Mouse (Mus musculus) heart, adult 2 months (tissue): ENCODE data around the gene Neurl1a.

Experiments used
- CTCF ChIP-seq: fragments of 200-600 bp; IDR thresholded peaks from 2 replicates; pipeline ENCODE4 v1.8.1; 2022; ENCODE audit warnings: antibody characterized with exemption, mild to moderate bottlenecking, moderate library complexity
- POLR2A ChIP-seq: fragments of 200-500 bp; IDR thresholded peaks from 2 replicates; pipeline ENCODE4 v1.6.1; 2011; ENCODE audit warnings: mild to moderate bottlenecking, low read depth, low read length, control low read depth; ENCODE audit not compliant: insufficient read depth

GRCm38 (mm10) chr19:47253053-47253628, 74.5 kb downstream of the Neurl1a start:
- TF ChIP-seq CTCF (no peak), POLR2A (no peak)
